Mouse (Mus musculus): Measurements from ENCODE around the gene Trmt10a. TPM values are rescaled to one million over a fixed set of nuclear protein-coding genes. Genes with fewer than 3 reads are reported as not detected.

The Trmt10a gene
- polyA plus RNA-seq, 1 experiment from 2014 or later, result 17.0 TPM

DNA sequence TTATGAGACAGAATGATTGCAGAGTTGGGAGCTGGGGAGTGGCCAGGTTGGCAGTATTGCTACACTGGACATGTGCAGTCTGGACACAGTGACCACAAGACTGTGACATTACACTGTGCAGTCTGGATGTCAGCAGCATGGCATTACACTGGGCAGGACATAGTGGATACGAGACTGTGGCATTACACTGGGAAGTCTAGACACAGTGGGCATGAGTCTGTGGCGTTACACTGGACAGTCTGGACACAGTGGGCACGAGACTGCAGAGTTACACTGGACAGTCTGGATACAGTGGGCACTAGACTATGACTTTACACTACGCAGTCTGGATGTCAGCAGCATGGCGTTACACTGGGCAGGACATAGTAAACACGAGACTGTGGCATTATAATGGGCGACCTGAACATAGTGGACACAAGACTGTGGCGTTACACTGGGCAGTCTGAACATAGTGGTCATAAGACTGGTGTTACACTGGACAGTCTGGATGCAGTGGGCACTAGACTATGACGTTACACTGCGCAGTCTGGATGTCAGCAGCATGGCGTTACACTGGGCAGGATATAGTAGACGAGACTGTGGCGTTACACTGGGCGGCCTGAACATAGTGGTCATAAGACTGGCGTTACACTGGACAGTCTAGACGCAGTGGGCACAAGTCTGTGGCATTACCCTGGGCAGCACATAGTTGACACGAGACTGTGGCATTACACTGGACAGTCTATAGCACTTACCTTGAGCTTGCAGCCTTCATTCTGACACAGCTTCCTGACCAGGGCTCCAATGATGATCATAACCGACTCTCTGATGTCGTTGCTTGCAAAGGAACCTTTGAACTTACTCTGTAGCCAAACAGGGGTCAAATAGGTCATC is 32.1 kb upstream of the Trmt10a start:
- TF ChIP-seq CTCF (IDR thresholded peaks at IDR 0.05), result no peak
- CTCF ChIA-PET, result no interaction called here
- H3K27me3 ChIP-seq, result no peaks in the 10 kb centered on the region
- in situ Hi-C loops (cut with MboI; ENCODE audit: low pct_unique_long_range_greater_than_20kb), result no loop called here
- DNase-seq (ENCODE audit: low read depth, low spot score) (no peak), ATAC-seq (no peak)
- POLR2A ChIA-PET, result no interaction called here

DNA sequence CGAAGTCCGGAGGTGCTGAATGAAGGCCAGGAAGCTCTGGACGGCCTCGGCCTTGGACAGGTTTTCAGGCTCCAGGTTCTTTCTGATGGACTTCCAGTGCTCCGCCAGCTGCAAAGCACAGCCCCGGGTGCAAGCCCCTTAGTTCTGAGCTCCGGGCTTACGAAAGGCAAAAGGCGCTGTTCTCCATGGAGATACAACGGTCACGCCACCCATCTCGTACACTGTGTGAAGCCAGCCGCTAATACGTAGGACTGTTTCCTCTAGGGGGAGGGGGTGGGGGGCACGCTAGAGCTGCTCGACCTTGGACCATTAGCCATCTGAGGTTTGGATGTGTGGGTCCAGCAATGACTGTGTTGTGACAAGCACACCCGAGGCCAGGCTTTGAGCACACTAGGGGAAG is 29.1 kb upstream of the Trmt10a start:
- no peak for TF ChIP-seq CTCF (IDR thresholded peaks at IDR 0.05)
- DNase-seq (ENCODE audit: low read depth, low spot score), result no peak
- no peak for ATAC-seq
- in situ Hi-C loops (cut with MboI; ENCODE audit: low pct_unique_long_range_greater_than_20kb), result no loop called here
- ChIA-PET CTCF (interaction anchor here (0.8 to 1.4 kb wide), 2 partner anchors 13 to 29 kb away, joined by 3 to 4 read pairs; partner anchors contain the start of gene Trmt10a), POLR2A (no interaction called here)
- no peaks in the 10 kb centered on the region for H3K27me3 ChIP-seq

DNA sequence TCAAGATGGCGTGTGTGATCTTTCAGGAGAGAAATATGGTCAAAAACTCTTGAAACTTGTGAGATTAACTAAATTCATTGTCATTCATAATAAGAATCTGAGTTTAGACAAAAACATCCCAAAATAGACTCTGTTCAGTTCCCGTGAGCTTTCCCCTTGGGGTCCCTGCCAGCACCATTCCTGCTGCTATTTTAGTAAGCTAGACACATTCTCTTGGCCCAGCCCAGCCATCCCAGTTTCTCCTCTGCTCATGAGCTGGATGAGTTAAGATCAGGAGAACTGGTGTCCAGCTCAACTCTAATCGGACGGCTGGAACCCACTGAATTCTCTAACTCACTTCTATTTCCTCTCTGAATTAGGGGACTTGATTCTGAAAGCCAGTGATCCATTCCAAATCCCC is 26.4 kb upstream of the Trmt10a start:
- DNase-seq (ENCODE audit: low read depth, low spot score), result no peak
- H3K27me3 ChIP-seq, result no peaks in the 10 kb centered on the region
- TF ChIP-seq CTCF (IDR thresholded peaks at IDR 0.05), result no peak
- ATAC-seq, result no peak
- in situ Hi-C loops (cut with MboI; ENCODE audit: low pct_unique_long_range_greater_than_20kb), result no loop called here
- CTCF ChIA-PET, result interaction anchor here (1.0 to 1.9 kb wide), 2 partner anchors 28 to 126 kb away, joined by 3 to 9 read pairs; partner anchors contain the start of gene Mttp
- POLR2A ChIA-PET, result no interaction called here

DNA sequence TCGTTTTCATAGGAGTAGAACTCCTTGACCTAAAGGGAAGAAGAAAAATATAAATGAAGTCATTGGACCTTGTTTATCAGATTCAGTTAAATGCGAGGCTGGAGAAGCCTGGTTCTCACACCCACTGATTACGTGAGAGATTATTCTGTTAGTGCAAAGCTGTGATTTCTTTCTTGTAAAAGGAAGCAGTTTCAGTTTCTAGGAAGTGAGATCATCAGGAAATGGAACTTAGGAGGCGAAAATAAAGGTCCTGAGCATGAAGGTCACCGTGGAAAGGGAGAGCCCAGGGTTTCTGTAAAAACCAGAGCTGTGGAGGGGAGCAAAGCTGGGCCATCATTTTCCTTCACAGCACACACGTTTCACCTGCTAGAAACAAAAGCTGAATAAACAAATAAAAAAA is 24.9 kb upstream of the Trmt10a start:
- TF ChIP-seq CTCF (IDR thresholded peaks at IDR 0.05), result no peak
- no peak for ATAC-seq
- ChIA-PET CTCF (interaction anchor here (1.1 to 1.9 kb wide), 3 partner anchors 12 to 127 kb away, joined by 3 to 9 read pairs (median 3); no protein-coding TSS in a partner anchor), POLR2A (interaction anchor here (0.5 to 1.0 kb wide), 2 partner anchors 13 to 217 kb away, joined by 3 to 4 read pairs; no protein-coding TSS in a partner anchor)
- in situ Hi-C loops (cut with MboI; ENCODE audit: low pct_unique_long_range_greater_than_20kb), result no loop called here
- H3K27me3 ChIP-seq, result no peaks in the 10 kb centered on the region
- DNase-seq (ENCODE audit: low read depth, low spot score), result no peak

DNA sequence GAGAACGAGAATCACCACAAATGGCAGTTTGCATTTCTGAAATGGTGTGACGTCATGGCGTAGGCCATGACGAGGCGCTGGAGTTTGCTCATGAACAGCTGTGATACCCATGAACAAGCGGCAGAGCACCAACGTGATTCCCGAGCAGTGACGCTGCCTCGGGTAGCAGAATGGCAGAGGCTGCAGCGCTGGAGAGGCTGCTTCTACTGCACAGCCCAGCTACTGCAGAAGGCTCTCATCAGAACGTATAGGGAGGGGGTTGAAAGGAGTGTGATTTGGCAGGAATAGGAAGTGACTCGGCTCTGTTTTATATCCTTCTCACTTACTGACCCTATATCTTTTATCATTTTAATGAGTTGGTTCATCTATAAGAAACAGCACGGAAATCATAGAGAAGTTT is 24.4 kb upstream of the Trmt10a start:
- DNase-seq (ENCODE audit: low read depth, low spot score), result no peak
- H3K27me3 ChIP-seq, result no peaks in the 10 kb centered on the region
- ChIA-PET POLR2A (interaction anchor here (1.0 kb wide), 2 partner anchors 13 to 128 kb away, joined by 3 to 4 read pairs; no protein-coding TSS in a partner anchor), CTCF (interaction anchor here (0.6 to 1.9 kb wide), 4 partner anchors 10 to 128 kb away, joined by 3 to 9 read pairs (median 3); no protein-coding TSS in a partner anchor)
- TF ChIP-seq CTCF (IDR thresholded peaks at IDR 0.05), result no peak
- in situ Hi-C loops (cut with MboI; ENCODE audit: low pct_unique_long_range_greater_than_20kb), result no loop called here
- no peak for ATAC-seq

DNA sequence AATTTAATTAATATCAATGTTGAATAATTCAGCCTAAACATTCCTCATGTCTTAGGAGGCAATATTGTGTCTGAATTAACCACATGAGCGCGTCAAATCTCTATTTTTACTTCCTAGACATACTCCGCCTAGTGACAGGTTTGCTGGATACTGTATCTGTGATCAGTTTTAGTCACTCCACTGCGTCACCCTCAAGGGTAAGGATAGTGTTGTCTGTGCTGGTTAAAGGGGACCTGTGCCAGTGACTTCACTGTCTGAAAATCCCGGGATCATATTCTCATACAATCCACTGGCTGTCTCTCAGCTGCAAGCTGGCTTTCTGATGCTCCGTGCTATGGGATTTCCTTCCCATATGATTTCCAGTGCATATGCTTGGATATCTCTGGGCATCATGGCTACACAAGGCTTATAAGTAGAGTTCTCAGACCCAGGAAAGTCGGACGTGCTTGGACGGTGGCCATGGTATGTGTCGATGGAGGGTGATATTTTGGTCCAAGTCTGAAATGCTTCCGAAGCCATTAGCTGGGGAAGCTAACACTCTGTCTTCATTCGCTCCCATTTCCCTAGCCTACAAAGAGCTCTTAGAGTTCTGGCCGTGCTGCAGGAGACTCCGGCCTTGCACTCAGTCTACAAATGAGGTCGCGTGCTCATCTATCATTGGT is 23.7 kb upstream of the Trmt10a start:
- ATAC-seq, result no peak
- DNase-seq (ENCODE audit: low read depth, low spot score), result no peak
- TF ChIP-seq CTCF (IDR thresholded peaks at IDR 0.05), result no peak
- ChIA-PET POLR2A (interaction anchor here (1.0 kb wide), 2 partner anchors 14 to 128 kb away, joined by 3 to 4 read pairs; no protein-coding TSS in a partner anchor), CTCF (interaction anchor here (1.1 to 1.3 kb wide), 4 partner anchors 11 to 128 kb away, joined by 3 to 4 read pairs (median 4); partner anchors contain the start of gene Mttp)
- H3K27me3 ChIP-seq, result no peaks in the 10 kb centered on the region
- in situ Hi-C loops (cut with MboI; ENCODE audit: low pct_unique_long_range_greater_than_20kb), result no loop called here

DNA sequence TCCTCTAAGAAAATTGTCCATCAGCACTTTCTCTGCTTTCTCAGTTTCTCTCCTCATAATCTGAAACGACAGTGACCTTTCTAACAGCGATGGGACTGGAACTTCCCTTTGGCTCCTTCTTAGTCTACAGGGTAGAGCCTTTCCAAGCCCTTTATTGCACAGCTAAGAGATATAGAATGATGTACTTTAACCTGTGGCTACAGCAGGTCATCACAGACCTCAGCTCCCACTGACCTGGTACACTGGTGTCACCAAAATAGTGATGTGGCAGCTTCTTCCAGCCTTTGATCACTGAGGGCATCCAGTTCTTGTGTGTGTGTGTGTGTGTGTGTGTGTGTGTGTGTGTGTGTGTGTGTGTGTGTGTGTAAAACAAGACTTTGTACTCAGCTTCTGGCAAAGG is 21.8 kb upstream of the Trmt10a start:
- no peak for TF ChIP-seq CTCF (IDR thresholded peaks at IDR 0.05)
- ChIA-PET POLR2A (interaction anchor here (0.6 to 0.7 kb wide), 2 partner anchors 42 to 55 kb away, joined by 3 read pairs; no protein-coding TSS in a partner anchor), CTCF (interaction anchor here (1.8 kb wide), 1 partner anchor 16 kb away, joined by 7 read pairs; no protein-coding TSS in a partner anchor)
- in situ Hi-C loops (cut with MboI; ENCODE audit: low pct_unique_long_range_greater_than_20kb), result no loop called here
- H3K27me3 ChIP-seq, result no peaks in the 10 kb centered on the region
- DNase-seq (ENCODE audit: low read depth, low spot score) (no peak), ATAC-seq (no peak)

DNA sequence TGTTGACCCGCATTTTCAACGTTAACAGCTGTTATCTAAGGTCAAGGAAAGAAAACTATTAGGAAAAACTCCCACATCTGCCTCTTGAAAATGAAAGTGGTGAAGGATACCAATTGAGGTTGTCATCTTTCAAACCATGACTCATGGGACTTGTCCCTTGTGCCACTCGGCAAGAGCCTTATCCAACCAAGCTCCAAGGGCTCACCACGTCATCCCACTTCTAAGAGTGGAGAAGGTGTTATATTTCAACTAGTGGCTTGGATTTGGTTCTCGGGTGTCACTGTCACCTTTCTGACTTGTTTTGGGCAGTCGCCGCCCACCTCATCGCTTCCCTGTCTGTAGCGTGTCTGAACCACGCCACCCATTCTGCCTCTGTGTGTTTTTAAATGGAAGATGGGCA is 19.4 kb upstream of the Trmt10a start:
- POLR2A ChIA-PET, result no interaction called here
- in situ Hi-C loops (cut with MboI; ENCODE audit: low pct_unique_long_range_greater_than_20kb), result no loop called here
- CTCF ChIA-PET, result interaction anchor here (1.3 kb wide), 1 partner anchor 132 kb away, joined by 4 read pairs; no protein-coding TSS in a partner anchor

DNA sequence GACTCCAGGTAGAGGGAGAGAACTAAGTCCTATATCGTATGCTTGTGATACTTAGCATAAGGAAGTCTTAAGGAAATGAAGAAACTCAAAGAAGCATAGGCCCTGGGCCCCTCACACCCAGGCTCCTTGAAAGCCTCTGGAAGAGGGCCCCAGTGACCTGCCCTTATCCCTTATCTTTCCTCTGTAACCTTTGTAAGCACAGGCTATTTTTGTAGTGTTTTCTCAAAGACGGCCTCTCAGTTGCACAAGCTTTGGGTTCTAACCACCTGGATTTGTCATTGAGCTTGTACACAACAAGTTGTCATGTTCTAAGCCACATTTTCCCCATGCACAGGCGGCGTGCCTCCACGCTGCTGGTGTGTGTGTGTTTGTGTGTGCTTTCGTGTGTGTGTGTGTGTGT is 14.1 kb upstream of the Trmt10a start:
- no peak for TF ChIP-seq CTCF (IDR thresholded peaks at IDR 0.05)
- in situ Hi-C loops (cut with MboI; ENCODE audit: low pct_unique_long_range_greater_than_20kb), result no loop called here
- ChIA-PET CTCF (no interaction called here), POLR2A (no interaction called here)
- no peak for DNase-seq (ENCODE audit: low read depth, low spot score)
- no peak for ATAC-seq
- H3K27me3 ChIP-seq, result no peaks in the 10 kb centered on the region

More for the DNA sequence above, 19.4 kb upstream of the Trmt10a start:
- ATAC-seq (no peak), DNase-seq (ENCODE audit: low read depth, low spot score) (no peak)
- no peak for TF ChIP-seq CTCF (IDR thresholded peaks at IDR 0.05)
- no peaks in the 10 kb centered on the region for H3K27me3 ChIP-seq

DNA sequence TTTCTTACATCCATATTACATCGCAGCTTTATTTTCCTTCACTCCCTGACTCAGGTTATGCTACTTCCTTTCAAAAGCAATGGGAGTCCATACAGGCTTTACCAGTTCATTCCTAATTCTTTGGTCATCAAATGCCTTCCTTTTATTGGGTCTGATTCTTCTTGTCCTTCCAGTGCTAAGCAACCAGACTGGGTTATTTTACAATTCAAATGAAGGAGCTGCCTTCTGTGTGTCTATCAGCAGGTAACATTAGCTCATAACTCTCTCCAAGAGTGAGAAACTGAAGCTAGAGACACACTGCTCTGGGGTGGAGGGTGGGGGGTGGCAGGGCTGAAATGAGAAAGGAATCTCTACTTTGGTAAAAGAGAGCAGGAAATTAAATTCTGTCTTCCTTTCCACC is 12.6 kb upstream of the Trmt10a start:
- TF ChIP-seq CTCF (IDR thresholded peaks at IDR 0.05), result no peak
- ATAC-seq (no peak), DNase-seq (ENCODE audit: low read depth, low spot score) (no peak)
- CTCF ChIA-PET, result interaction anchor here (1.2 kb wide), 1 partner anchor 12 kb away, joined by 3 read pairs; no protein-coding TSS in a partner anchor
- POLR2A ChIA-PET, result no interaction called here
- no peaks in the 10 kb centered on the region for H3K27me3 ChIP-seq
- in situ Hi-C loops (cut with MboI; ENCODE audit: low pct_unique_long_range_greater_than_20kb), result no loop called here

All from Patski (cell line).